Mouse (Mus musculus): ENCODE measurements at regions not wholly inside any gene's neighbourhood (a gene's known extent, or its start where the extent isn't known, plus 50 kb on each side); places are given as distances from the start of the nearest gene placed in this dataset.

DNA sequence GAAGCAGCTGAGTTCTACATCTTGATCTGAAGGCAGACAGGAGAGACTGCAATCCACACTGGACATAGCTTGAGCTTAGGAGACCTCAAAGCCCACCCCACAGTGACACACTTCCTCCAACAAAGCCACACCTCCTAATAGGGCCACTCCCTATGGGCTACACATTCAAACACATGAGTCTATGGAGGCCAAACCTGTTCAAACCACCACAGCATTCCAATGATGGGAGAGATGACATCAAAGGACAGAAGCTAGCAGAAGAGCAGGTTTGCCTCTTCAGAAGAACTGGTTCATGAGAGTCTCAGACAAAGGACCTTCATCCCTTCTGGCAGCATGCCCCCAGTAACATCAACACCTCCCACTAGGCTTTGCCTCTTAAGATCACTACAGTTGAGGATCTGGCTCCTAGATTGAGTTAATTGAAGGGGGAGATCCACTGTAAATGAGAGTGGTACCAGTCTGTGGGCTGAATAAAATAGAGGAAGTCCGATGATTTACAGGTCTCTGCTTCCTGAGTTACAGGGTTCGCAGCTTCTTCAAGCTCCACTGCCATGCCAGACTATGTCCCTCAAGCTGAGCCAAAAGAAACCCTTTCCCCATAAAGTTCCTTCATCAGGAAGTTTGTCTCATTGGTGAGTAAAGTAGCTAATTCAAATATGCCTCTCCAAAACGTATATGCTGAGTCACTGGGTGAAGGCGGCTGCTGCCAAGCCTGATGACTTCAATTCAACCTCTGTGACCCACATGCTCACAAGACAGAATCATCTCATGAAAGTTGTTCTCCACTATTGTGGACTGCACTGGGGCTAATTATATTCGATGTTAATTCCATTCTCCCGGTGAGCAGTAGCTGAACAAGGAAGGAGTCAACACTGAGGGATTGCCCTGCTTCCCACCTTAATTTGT lies 56.9 kb upstream of the Atp6ap2 start:
- no peak overlapping the region for H3K27ac ChIP-seq (ENCODE audit: insufficient read depth, low read length)
- no peaks in the 10 kb centered on the region for H3K4me1 ChIP-seq (ENCODE audit: control insufficient read depth, insufficient read depth, low read length)
- TF ChIP-seq CTCF (IDR thresholded peaks at IDR 0.05; ENCODE audit: extremely low read depth, insufficient read depth, low read length) (no peak), POLR2A (IDR thresholded peaks at IDR 0.05; ENCODE audit: extremely low read depth, insufficient read depth, low read length) (no peak)
- no peak overlapping the region for H3K4me3 ChIP-seq (ENCODE audit: insufficient read depth, low read length)
